Mouse (Mus musculus) CH12.LX (cell line): ENCODE data around the gene F2r. TPM values are rescaled to one million over a fixed set of nuclear protein-coding genes. Genes with fewer than 3 reads are reported as not detected.

Experiments used
- DNase-seq: peaks from one replicate; pipeline ENCODE4 v3.0.0-alpha.2; 2013; ENCODE audit errors: extremely low read depth
- H3K27ac ChIP-seq: 2 replicates; pipeline ENCODE4 v1.5.1; 2012; ENCODE audit warnings: low read depth, mild to moderate bottlenecking, control low read depth, moderate library complexity; ENCODE audit not compliant: insufficient read depth
- H3K27me3 ChIP-seq: replicated peaks from 2 replicates; pipeline ENCODE3; 2012; ENCODE audit warnings: inconsistent platforms
- H3K36me3 ChIP-seq, 2 experiments: replicated peaks in 1 of 2; 2 replicates each; pipeline versions ENCODE3 to v1.6.1; 2012; ENCODE audit warnings: inconsistent platforms in 1 of 2, low read length in 1 of 2, mild to moderate bottlenecking in 1 of 2, mixed read lengths in 1 of 2, moderate library complexity in 1 of 2; ENCODE audit not compliant: control insufficient read depth in 1 of 2, insufficient read depth in 1 of 2
- H3K4me1 ChIP-seq, 2 experiments: 2 replicates each; pipeline ENCODE4 v1.6.1; 2012; ENCODE audit warnings: inconsistent platforms in 1 of 2, moderate library complexity in 1 of 2; ENCODE audit not compliant: insufficient read depth in 2 of 2, control insufficient read depth in 1 of 2
- H3K4me2 ChIP-seq: 2 replicates; pipeline ENCODE4 v1.6.1; 2012; ENCODE audit warnings: low read depth, mild to moderate bottlenecking, control low read depth; ENCODE audit not compliant: poor library complexity, insufficient read depth, severe bottlenecking
- H3K4me3 ChIP-seq, 3 experiments: fragments of 150-350 bp in 1 of 3; sonication (generic) in 1 of 3; replicated peaks in 1 of 3; 2 replicates each; pipeline versions ENCODE3 to v1.5.1; 2011 to 2012; ENCODE audit warnings: low read depth in 2 of 3, low read length in 2 of 3, mild to moderate bottlenecking in 2 of 3, moderate library complexity in 2 of 3, control low read depth in 1 of 3, improper control_type of control experiment in 1 of 3, inconsistent platforms in 1 of 3, mixed read lengths in 1 of 3; ENCODE audit not compliant: poor library complexity in 1 of 3
- H3K79me2 ChIP-seq: replicated peaks from 2 replicates; pipeline ENCODE4 v1.6.1; 2012; ENCODE audit warnings: mild to moderate bottlenecking, moderate library complexity; ENCODE audit not compliant: control insufficient read depth, poor library complexity, insufficient read depth, severe bottlenecking; ENCODE audit errors: extremely low read depth
- H3K9ac ChIP-seq: 2 replicates; pipeline ENCODE4 v1.6.1; 2012; ENCODE audit warnings: low read depth, mild to moderate bottlenecking, control low read depth, moderate library complexity; ENCODE audit not compliant: insufficient read depth
- H3K9me3 ChIP-seq: replicated peaks from 2 replicates; pipeline ENCODE3; 2012; ENCODE audit warnings: low read length, inconsistent platforms, mixed read lengths
- BHLHE40 ChIP-seq: IDR thresholded peaks from 2 replicates; pipeline ENCODE4 v1.6.1; 2011; ENCODE audit warnings: mild to moderate bottlenecking, low read depth, low read length, improper control_type of control experiment
- CHD2 ChIP-seq: IDR thresholded peaks from 2 replicates; pipeline ENCODE4 v1.6.1; 2011; ENCODE audit warnings: low read length, improper control_type of control experiment
- ETS1 ChIP-seq: conservative IDR thresholded peaks from 2 replicates; pipeline ENCODE4 v1.6.1; 2012; ENCODE audit warnings: low read depth, mild to moderate bottlenecking, inconsistent platforms, low read length, improper control_type of control experiment, moderate library complexity
- MAX ChIP-seq: IDR thresholded peaks from 2 replicates; pipeline ENCODE4 v1.6.1; 2011; ENCODE audit warnings: low read length, improper control_type of control experiment
- MXI1 ChIP-seq: IDR thresholded peaks from 2 replicates; pipeline ENCODE4 v1.6.1; 2011; ENCODE audit warnings: mild to moderate bottlenecking, low read depth, low read length, improper control_type of control experiment
- RCOR1 ChIP-seq: conservative IDR thresholded peaks from 2 replicates; pipeline ENCODE4 v1.6.1; 2012; ENCODE audit warnings: low read depth, mild to moderate bottlenecking, inconsistent platforms, low read length, improper control_type of control experiment
- SIN3A ChIP-seq: IDR thresholded peaks from 2 replicates; pipeline ENCODE4 v1.6.1; 2012; ENCODE audit warnings: low read length, improper control_type of control experiment, inconsistent platforms
- TBP ChIP-seq: conservative IDR thresholded peaks from 2 replicates; pipeline ENCODE4 v1.6.1; 2011; ENCODE audit warnings: low read depth, low read length, improper control_type of control experiment
- TCF12 ChIP-seq: IDR thresholded peaks from 2 replicates; pipeline ENCODE4 v1.6.1; 2014; ENCODE audit warnings: low read depth, mild to moderate bottlenecking, inconsistent platforms, low read length, improper control_type of control experiment
- dilution Hi-C: fragments of 300-500 bp; cut with MboI; formaldehyde crosslinking; loops from 2 replicates; pipeline ENCODE4 v1.14.3; 2020; ENCODE audit warnings: low sequenced_read_pairs; ENCODE audit not compliant: extremely low pct_unique_long_range_greater_than_20kb, extremely low pct_ligation_motif_present
- in situ Hi-C: fragments of 300-500 bp; cut with MboI; formaldehyde crosslinking; loops from 3 replicates; pipeline ENCODE4 v1.14.3; 2019; ENCODE audit warnings: low sequenced_read_pairs, low pct_ligation_motif_present, low pct_unique_long_range_greater_than_20kb, mixed read lengths
- polyA plus RNA-seq: library from polyadenylated mRNA; unstranded; fragments of >175 nt; gene quantifications from 2 replicates; pipeline ENCODE4 v1.2.1, GENCODE M21; 2012; ENCODE audit warnings: low read depth; ENCODE audit not compliant: insufficient read length
- total RNA-seq, 2 experiments: library from RNA; depleted of rRNA; stranded (reverse); fragments of 300-350 nt in 1 of 2; fragments of >200 nt in 1 of 2; gene quantifications; 2 replicates each; pipeline ENCODE4 v1.2.3; 2012 to 2014

Gene F2r
- total and polyA plus RNA-seq, 3 experiments: 0.17 to 0.30 (median 0.28) TPM

DNA sequence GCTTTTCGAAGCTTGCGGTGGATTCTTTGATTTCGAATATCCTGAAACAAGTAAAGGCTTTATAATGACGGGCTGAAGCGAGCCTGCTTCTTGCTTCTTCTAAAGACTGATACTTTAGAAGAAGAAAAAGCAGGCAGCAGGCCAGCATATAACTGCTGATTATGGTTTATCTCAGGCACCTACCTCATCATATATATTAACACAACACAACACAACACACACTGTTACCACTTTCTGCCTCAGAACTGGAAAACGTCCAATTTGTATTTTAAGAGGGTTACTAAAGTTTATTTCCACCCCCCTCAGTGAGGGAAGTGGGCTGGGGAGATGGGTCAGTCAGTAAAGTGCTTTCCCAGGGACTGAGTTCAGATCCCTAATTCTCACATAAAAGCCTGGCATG, 13.9 kb upstream of the F2r start:
- H3K4me1 ChIP-seq: no peaks in the 10 kb centered on the region
- H3K9ac ChIP-seq: no peak overlapping the region
- no peak for DNase-seq
- H3K4me2 ChIP-seq: no peak overlapping the region
- H3K9me3 ChIP-seq: no peaks in the 10 kb centered on the region
- H3K79me2 ChIP-seq: no peaks in the 10 kb centered on the region
- in situ Hi-C loops (no loop called here), dilution Hi-C loops (no loop called here)
- H3K27ac ChIP-seq: no peak overlapping the region
- TF ChIP-seq MXI1: no peak
- H3K27me3 ChIP-seq: no peaks in the 10 kb centered on the region
- no peaks in the 10 kb centered on the region for H3K36me3 ChIP-seq
- H3K4me3 ChIP-seq: no peak overlapping the region

DNA sequence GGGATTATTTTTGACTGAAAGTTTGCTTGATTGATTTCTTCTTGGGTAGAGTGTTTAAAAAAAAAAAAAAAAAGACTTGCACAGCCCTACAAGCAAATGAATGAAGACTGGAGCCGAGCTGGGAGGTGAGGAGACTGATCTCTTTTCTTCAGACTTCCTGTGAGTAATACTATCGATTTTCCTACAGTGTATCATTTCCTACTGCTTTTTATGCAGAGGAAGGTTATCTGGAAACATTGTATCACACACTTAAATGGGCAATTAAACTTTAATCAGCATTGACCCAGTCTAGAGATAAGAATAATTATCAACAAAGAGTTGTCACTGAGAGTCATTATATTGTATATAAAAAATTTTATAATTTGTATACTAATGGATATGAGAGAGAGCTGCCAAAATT, 12.5 kb upstream of the F2r start:
- no peak overlapping the region for H3K9ac ChIP-seq
- no peaks in the 10 kb centered on the region for H3K27me3 ChIP-seq
- H3K4me3 ChIP-seq: no peak overlapping the region
- no peak for DNase-seq
- H3K4me2 ChIP-seq: no peak overlapping the region
- in situ Hi-C loops: no loop called here
- no peak overlapping the region for H3K27ac ChIP-seq
- H3K4me1 ChIP-seq: no peaks in the 10 kb centered on the region
- H3K36me3 ChIP-seq: no peaks in the 10 kb centered on the region
- no peaks in the 10 kb centered on the region for H3K9me3 ChIP-seq
- dilution Hi-C loops: no loop called here
- H3K79me2 ChIP-seq: no peaks in the 10 kb centered on the region
- TF ChIP-seq BHLHE40 (no peak), TCF12 (no peak)

DNA sequence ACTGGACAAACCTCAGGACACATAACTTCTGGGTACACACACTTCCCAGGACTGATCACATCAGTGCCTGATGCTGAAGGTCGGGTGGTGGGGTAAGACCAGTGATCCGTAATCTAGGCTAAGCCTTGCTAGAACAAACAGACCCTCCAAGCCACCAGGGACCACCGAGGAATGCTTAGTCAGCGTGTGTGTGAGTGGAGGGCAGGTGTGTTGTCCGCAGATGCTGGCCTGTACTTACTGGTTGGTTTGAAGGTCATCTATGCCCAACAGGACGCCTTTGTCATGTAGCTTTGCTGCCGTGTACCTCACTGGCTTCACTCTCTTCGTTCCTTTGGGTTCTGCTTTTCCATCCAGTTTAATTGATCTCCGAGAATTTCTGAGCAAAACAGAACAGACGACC, 11.5 kb upstream of the F2r start:
- in situ Hi-C loops: no loop called here
- H3K9me3 ChIP-seq: no peaks in the 10 kb centered on the region
- H3K4me3 ChIP-seq: no peak overlapping the region
- no peak overlapping the region for H3K27ac ChIP-seq
- TF ChIP-seq SIN3A: no peak
- TF ChIP-seq RCOR1: no peak
- no peak for TF ChIP-seq BHLHE40
- no peak for TF ChIP-seq CHD2
- no peak for TF ChIP-seq TBP
- TF ChIP-seq ETS1: no peak
- TF ChIP-seq MAX: no peak
- no peaks in the 10 kb centered on the region for H3K4me1 ChIP-seq
- H3K9ac ChIP-seq: no peak overlapping the region
- H3K79me2 ChIP-seq: no peaks in the 10 kb centered on the region
- no peak for DNase-seq
- dilution Hi-C loops: no loop called here
- no peak overlapping the region for H3K4me2 ChIP-seq
- H3K27me3 ChIP-seq: no peaks in the 10 kb centered on the region
- no peaks in the 10 kb centered on the region for H3K36me3 ChIP-seq
